Mouse (Mus musculus) kidney, embryonic 15.5 days (tissue): ENCODE results near the gene Bcl2a1b. TPM values are rescaled to one million over a fixed set of nuclear protein-coding genes. Genes with fewer than 3 reads are reported as not detected.
"Not testable (repeated sequence)": the region's sequence is repeated elsewhere in the genome, so short reads cannot be mapped to it uniquely, and the experiment has no call there.

ENCODE experiments used
- ATAC-seq: fragments of 200-750 bp; cut with Nextera tagmentation; replicated peaks from 2 replicates; pipeline ENCODE4 v1.8.0; 2017; ENCODE audit warnings: moderate TSS enrichment; ENCODE audit not compliant: low FRiP score
- H3K27ac ChIP-seq: fragments of 300-500 bp; sonication (generic); 2 replicates; pipeline ENCODE4 v1.5.1; 2015; ENCODE audit warnings: mild to moderate bottlenecking, inconsistent platforms
- H3K27me3 ChIP-seq: fragments of 300-500 bp; sonication (generic); 2 replicates; pipeline ENCODE4 v1.6.1; 2015; ENCODE audit warnings: inconsistent platforms
- H3K36me3 ChIP-seq: fragments of 300-500 bp; sonication (generic); 2 replicates; pipeline ENCODE4 v1.6.1; 2015; ENCODE audit warnings: inconsistent platforms
- H3K4me1 ChIP-seq: fragments of 300-500 bp; sonication (generic); 2 replicates; pipeline ENCODE4 v1.6.1; 2015; ENCODE audit warnings: inconsistent platforms
- H3K4me2 ChIP-seq: fragments of 300-500 bp; sonication (generic); 2 replicates; pipeline ENCODE4 v1.6.1; 2015; ENCODE audit warnings: moderate library complexity, mild to moderate bottlenecking, inconsistent platforms
- H3K4me3 ChIP-seq: fragments of 300-500 bp; sonication (generic); replicated peaks from 2 replicates; pipeline ENCODE4 v1.5.1; 2015; ENCODE audit warnings: mild to moderate bottlenecking, inconsistent platforms
- H3K9ac ChIP-seq: fragments of 300-500 bp; sonication (generic); 2 replicates; pipeline ENCODE4 v1.6.1; 2015; ENCODE audit warnings: mild to moderate bottlenecking, inconsistent platforms
- H3K9me3 ChIP-seq: fragments of 300-500 bp; sonication (generic); replicated peaks from 2 replicates; pipeline ENCODE4 v1.6.1; 2016; ENCODE audit warnings: inconsistent platforms
- WGBS: fragments of 180-500 bp; shearing (Covaris S2); methylation state at CpG from one replicate; pipeline ENCODE4 v1.1.7; 2015; ENCODE audit warnings: mixed read lengths; 5-methylcytosine and 5-hydroxymethylcytosine counted together
- polyA plus RNA-seq: library from polyadenylated mRNA; unstranded; fragments of >200 nt; fragmentation: Nextera tagmentation; extraction: Ambion mirVana; gene quantifications from 2 replicates; pipeline ENCODE4 v1.2.1, GENCODE M21; 2015

The Bcl2a1b gene
- polyA plus RNA-seq, 1 experiment from 2014 or later: 0.83 TPM

DNA sequence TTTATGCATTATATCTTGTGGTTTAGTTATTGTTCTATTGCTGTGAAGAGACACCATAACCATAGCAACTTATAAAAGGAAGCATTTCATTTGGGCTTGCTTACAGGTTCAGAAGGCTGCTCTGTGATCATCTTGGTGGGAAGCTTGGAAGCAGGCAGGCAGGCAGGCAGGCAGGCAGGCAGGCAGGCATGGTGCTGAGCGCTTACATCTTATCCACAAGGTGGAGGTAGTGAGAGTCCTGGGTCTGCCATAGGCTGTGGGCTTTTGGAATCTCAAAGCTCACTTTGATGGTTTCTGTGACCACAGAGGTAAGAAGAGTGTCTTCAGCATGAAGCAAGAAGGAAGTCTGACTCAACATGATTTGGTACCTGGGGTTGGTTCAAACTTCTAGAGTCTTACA lies 13.4 kb downstream of the Bcl2a1b start:
- WGBS: 35% methylated on average over 1 of the region's 1 CpGs
- peak; percentile 22; the same call in 1 of the 2 replicates for ATAC-seq
- not testable (repeated sequence) for H3K27me3 ChIP-seq

GRCm38 (mm10) chr9:89218174-89218573 lies 19.2 kb downstream of the Bcl2a1b start:
- H3K4me1 ChIP-seq, ATAC-seq, H3K36me3 ChIP-seq, H3K9me3 ChIP-seq, H3K4me2 ChIP-seq, H3K4me3 ChIP-seq, H3K27ac ChIP-seq, H3K9ac ChIP-seq, H3K27me3 ChIP-seq: not testable (repeated sequence)
- 91% methylated on average over 4 of the region's 4 CpGs for WGBS

More for the DNA sequence above, 13.4 kb downstream of the Bcl2a1b start:
- not testable (repeated sequence) for H3K27ac ChIP-seq, H3K9ac ChIP-seq, H3K4me1 ChIP-seq, H3K9me3 ChIP-seq, H3K36me3 ChIP-seq, H3K4me2 ChIP-seq, H3K4me3 ChIP-seq

- H3K4me1 ChIP-seq, H3K9me3 ChIP-seq, ATAC-seq, H3K4me2 ChIP-seq, H3K27ac ChIP-seq, H3K4me3 ChIP-seq, H3K9ac ChIP-seq, H3K36me3 ChIP-seq, H3K27me3 ChIP-seq: not testable (repeated sequence)
- 83% methylated on average over 3 of the region's 4 CpGs for WGBS
These were observed 20.7 kb downstream of the Bcl2a1b start for GRCm38 (mm10) chr9:89219668-89220067.

DNA sequence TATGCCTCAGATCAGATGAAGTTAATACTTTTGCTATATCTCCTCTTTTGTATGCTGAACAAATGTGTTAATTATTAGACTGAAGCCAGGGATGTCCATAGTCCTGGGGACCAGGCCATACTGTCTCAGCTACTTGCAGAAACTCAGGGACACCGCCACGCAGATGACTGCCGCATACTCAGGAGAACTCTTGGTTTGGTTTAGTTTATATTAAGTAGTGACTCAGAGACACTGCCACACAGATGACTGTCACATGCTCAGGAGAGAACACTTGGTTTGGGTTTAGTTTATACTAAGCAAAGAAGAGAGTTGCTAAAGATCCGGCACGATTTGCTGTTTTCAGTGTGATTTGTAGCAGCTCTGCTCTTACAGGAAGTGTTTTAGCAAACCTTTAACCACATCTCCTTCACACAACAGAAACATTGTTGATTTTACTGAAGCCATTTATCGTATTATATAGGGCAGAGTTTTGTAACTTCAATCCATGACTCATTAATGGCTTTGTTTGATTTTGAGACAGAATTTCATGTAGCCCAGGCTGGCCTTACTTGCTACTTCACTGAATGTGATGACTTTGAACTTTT lies 21.8 kb downstream of the Bcl2a1b start:
- not testable (repeated sequence) for H3K27ac ChIP-seq, H3K9me3 ChIP-seq, H3K4me2 ChIP-seq, H3K9ac ChIP-seq, H3K36me3 ChIP-seq, H3K4me3 ChIP-seq, H3K27me3 ChIP-seq, ATAC-seq, H3K4me1 ChIP-seq
- 76% methylated on average over 6 of the region's 6 CpGs for WGBS

- WGBS: 53% methylated on average over 4 of the region's 4 CpGs
- ATAC-seq: no peak
- Histone ChIP-seq H3K4me2 (no peak overlapping the region), H3K36me3 (no peaks in the 10 kb centered on the region), H3K27ac (no peak overlapping the region), H3K27me3 (no peaks in the 10 kb centered on the region), H3K9me3 (no peaks in the 10 kb centered on the region), H3K4me3 (no peak overlapping the region), H3K9ac (no peak overlapping the region), H3K4me1 (no peaks in the 10 kb centered on the region)
These were observed 27.1 kb downstream of the Bcl2a1b start for GRCm38 (mm10) chr9:89226071-89226470.

GRCm38 (mm10) chr9:89228122-89228521 lies 29.1 kb downstream of the Bcl2a1b start:
- Histone ChIP-seq H3K9me3 (no peaks in the 10 kb centered on the region), H3K4me3 (no peak overlapping the region), H3K27ac (no peak overlapping the region), H3K36me3 (no peaks in the 10 kb centered on the region), H3K9ac (no peak overlapping the region), H3K4me2 (no peak overlapping the region), H3K27me3 (no peaks in the 10 kb centered on the region), H3K4me1 (no peaks in the 10 kb centered on the region)
- 89% methylated on average over 7 of the region's 7 CpGs for WGBS
- no peak for ATAC-seq

DNA sequence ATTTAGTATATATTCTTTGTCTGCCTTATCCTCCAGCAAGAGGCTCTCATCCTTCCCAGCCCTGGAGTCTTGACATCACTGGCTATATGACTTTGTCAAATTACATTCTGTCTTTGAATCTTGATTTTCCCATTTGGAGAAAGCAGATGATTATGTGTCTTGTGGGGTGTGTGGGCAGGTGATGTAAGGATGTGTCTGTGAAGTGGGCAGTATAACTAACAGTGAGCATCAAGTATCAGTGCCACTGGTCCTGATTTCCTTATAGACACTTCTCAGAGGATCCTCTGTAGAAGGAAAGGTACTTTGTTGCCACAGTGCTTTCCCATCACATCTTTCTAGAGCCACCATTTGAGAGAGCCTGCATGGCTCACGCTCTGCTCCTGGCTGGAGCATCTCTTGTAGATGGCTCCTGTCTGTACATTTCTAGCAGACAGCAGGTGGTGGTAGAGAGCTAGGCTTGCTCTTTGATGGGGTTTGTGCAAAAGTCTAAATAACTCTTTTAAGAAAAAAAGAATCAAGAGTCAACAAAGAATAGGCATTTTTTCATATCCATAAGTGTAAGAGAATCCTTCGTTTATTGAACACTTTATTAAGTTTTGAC lies 32.0 kb downstream of the Bcl2a1b start:
- not testable (repeated sequence) for H3K27me3 ChIP-seq, H3K4me3 ChIP-seq, H3K36me3 ChIP-seq, H3K9ac ChIP-seq, H3K27ac ChIP-seq, H3K9me3 ChIP-seq, H3K4me2 ChIP-seq, H3K4me1 ChIP-seq
- 61% methylated on average over 2 of the region's 2 CpGs for WGBS
- 0 out of 2 replicates have a peak, but pooled peaks have one; percentile 62 for ATAC-seq

DNA sequence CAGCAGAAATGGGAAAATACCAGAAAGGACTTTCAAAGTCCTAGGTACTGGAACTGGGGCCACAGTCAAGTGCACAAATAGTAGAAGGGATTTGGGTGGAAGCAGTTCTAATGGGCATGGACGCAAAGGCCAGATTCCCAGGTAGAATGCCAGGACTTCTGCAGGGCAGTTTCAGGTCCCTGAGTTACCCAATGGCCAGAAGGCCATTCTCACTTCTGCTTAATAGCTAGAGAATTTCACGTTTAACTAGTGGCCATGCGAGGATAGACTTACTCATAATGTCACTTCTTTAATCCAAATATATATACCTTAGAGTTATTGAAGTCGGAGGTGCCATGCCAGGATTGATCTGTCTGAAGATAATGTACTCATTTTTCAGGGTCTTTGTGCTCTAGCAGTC lies 38.1 kb downstream of the Bcl2a1b start:
- H3K9ac ChIP-seq, H3K4me3 ChIP-seq, H3K36me3 ChIP-seq, H3K4me1 ChIP-seq, H3K27me3 ChIP-seq, H3K27ac ChIP-seq, ATAC-seq, H3K9me3 ChIP-seq, H3K4me2 ChIP-seq: not testable (repeated sequence)
- 79% methylated on average over 4 of the region's 4 CpGs for WGBS

DNA sequence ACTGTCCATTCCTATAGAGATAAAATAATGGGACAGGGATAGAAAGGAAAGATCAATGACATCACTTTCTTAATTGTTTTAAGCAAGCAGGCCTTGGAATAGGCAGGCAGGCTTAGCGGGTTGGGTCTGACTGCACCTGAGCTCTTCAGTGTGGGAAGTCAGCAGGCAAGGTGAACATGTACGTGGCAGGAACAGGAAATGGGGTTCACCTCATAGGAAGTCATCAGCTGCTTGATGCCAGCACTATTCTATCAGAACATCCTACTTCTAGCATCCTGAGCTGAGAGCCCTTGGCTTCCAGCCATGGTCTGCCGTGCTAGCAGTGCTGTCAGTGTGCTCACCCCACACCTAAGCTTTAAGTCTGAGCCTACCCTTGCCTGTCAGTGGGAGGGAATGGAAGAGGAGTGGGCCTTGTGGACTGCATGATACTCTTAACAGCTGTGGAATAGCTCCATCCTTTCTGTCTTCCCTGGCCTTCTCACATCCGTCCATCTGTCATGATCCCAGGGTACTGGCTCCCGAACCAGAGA lies 40.0 kb downstream of the Bcl2a1b start:
- ATAC-seq: not testable (repeated sequence)

GRCm38 (mm10) chr9:89240516-89241019 lies 41.6 kb downstream of the Bcl2a1b start:
- not testable (repeated sequence) for ATAC-seq, H3K9me3 ChIP-seq, H3K9ac ChIP-seq, H3K27me3 ChIP-seq, H3K4me1 ChIP-seq, H3K36me3 ChIP-seq, H3K27ac ChIP-seq, H3K4me2 ChIP-seq, H3K4me3 ChIP-seq
- WGBS: 87% methylated on average over 3 of the region's 3 CpGs

More for the DNA sequence above, 40.0 kb downstream of the Bcl2a1b start:
- WGBS: 76% methylated on average over 4 of the region's 5 CpGs
- not testable (repeated sequence) for H3K27ac ChIP-seq, H3K27me3 ChIP-seq, H3K9me3 ChIP-seq, H3K4me3 ChIP-seq, H3K4me2 ChIP-seq, H3K36me3 ChIP-seq, H3K9ac ChIP-seq, H3K4me1 ChIP-seq

- H3K9me3 ChIP-seq: no peaks in the 10 kb centered on the region
- 83% methylated on average over 2 of the region's 2 CpGs for WGBS
These were observed 54.4 kb downstream of the Bcl2a1b start for GRCm38 (mm10) chr9:89253400-89253799.

GRCm38 (mm10) chr9:89256556-89257335 lies 57.7 kb downstream of the Bcl2a1b start:
- WGBS: 80% methylated on average over 12 of the region's 12 CpGs
- H3K36me3 ChIP-seq: no peaks in the 10 kb centered on the region
- H3K4me2 ChIP-seq: no peak overlapping the region
- no peak overlapping the region for H3K9ac ChIP-seq
- H3K9me3 ChIP-seq: no peaks in the 10 kb centered on the region
- ATAC-seq: no peak
- H3K27ac ChIP-seq: no peak overlapping the region
- no peaks in the 10 kb centered on the region for H3K27me3 ChIP-seq
- no peaks in the 10 kb centered on the region for H3K4me1 ChIP-seq
- no peak overlapping the region for H3K4me3 ChIP-seq

More at GRCm38 (mm10) chr9:89253400-89253799, 54.4 kb downstream of the Bcl2a1b start:
- Histone ChIP-seq H3K4me3 (no peak overlapping the region), H3K27ac (no peak overlapping the region), H3K4me2 (no peak overlapping the region), H3K4me1 (no peaks in the 10 kb centered on the region), H3K27me3 (no peaks in the 10 kb centered on the region), H3K9ac (no peak overlapping the region), H3K36me3 (no peaks in the 10 kb centered on the region)
- ATAC-seq: no peak
